Mouse (Mus musculus): ENCODE data around the gene Rbms1. TPM values are rescaled to one million over a fixed set of nuclear protein-coding genes. Genes with fewer than 3 reads are reported as not detected.

The Rbms1 gene
- total RNA-seq, 1 experiment from 2014 or later = 18.5 TPM

GRCm38 (mm10) chr2:60880789-60881570, 82.0 kb downstream of the Rbms1 start:
- peak; percentile 14; the same call in 1 of the 2 replicates for ATAC-seq (replicated peaks; ENCODE audit: low read depth, poor library complexity, severe bottlenecking)

DNA sequence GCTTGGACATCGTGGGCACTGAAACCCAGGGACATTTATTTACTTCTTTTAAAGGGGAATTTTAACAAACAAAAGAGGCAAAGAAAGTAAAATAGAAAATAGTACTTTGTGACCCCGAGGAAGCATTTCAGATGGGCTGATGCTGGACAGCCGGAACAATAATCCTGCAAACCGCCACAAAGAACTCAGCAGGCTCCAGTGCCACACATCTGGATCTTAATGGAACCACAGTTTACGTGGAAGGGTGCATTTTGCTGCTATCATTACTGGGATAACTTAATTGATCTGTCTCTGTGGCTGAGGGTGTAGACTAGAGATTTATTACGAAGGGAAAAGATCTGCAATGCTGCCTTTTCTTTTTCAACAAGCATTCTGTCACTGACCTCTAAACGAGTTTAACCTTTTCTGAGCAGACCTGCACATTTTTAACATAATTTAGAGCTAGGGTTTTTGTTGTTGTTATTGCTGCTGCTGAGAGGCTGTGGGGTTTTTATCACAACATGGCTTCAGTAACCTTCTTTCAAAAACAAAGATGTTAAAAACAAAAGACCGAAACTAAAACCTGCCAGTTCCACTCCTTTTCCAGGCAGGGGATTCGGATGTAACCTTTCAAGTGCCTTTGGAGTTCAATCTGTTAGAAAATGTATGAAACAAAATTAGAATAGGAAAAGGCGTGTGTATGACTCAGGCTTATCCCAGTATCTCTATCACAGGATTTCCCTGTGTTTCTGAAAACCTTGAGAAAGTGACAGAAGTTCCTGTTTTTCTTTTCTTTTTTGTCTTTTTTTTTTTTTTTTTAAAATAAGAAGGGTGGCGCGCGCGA, 82.8 kb downstream of the Rbms1 start:
- no peak for ATAC-seq (replicated peaks; ENCODE audit: low read depth, poor library complexity, severe bottlenecking)

DNA sequence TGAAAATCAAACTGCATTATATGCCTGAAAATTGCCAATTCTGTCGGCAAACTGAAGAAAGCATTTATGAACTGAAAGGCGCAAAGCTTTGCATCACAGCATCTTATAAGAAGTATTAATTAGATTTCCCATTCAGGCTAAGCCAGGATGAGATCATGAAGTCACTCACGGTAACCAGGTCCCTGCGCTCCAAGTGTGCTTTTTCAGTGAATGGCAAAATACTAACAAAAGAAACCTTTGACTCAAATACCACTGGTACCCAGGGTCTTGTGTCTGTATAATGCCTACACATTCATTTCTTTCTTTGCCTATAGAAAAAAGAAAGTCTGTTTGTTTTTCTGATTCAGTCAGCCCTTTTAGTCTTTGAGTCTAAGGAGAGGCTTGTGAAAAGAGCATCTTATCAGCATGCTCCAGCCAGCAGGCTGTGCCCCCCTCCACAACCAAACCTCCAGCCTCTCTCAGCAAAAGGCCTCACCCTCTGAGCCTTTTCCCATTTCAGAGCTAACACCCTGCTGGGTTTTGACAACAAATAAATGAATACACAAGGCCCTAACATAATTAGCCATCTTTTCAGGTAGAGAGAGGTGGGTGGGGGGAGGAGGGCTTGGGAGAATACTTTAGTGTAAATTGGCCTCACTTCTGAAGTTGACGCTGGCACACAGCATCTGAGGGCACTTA, 83.7 kb downstream of the Rbms1 start:
- no peak for ATAC-seq (replicated peaks; ENCODE audit: low read depth, poor library complexity, severe bottlenecking)

- peak; percentile 53 for ATAC-seq (replicated peaks; ENCODE audit: low read depth, poor library complexity, severe bottlenecking)
Measured at GRCm38 (mm10) chr2:60877543-60878386, 85.2 kb downstream of the Rbms1 start.

- no peak for ATAC-seq (replicated peaks; ENCODE audit: low read depth, poor library complexity, severe bottlenecking)
Measured at GRCm38 (mm10) chr2:60876891-60877290, 86.1 kb downstream of the Rbms1 start.

GRCm38 (mm10) chr2:60872095-60872811, 90.7 kb downstream of the Rbms1 start:
- ATAC-seq (replicated peaks; ENCODE audit: low read depth, poor library complexity, severe bottlenecking) = no peak

GRCm38 (mm10) chr2:60871001-60871400, 92.0 kb downstream of the Rbms1 start:
- ATAC-seq (replicated peaks; ENCODE audit: low read depth, poor library complexity, severe bottlenecking) = no peak

GRCm38 (mm10) chr2:60870450-60870849, 92.5 kb downstream of the Rbms1 start:
- no peak for ATAC-seq (replicated peaks; ENCODE audit: low read depth, poor library complexity, severe bottlenecking)

- ATAC-seq (replicated peaks; ENCODE audit: low read depth, poor library complexity, severe bottlenecking) = no peak
Measured at GRCm38 (mm10) chr2:60869001-60869743, 93.8 kb downstream of the Rbms1 start.

- peak; percentile 92 for ATAC-seq (replicated peaks; ENCODE audit: low read depth, poor library complexity, severe bottlenecking)
Measured at GRCm38 (mm10) chr2:60868060-60868662, 94.8 kb downstream of the Rbms1 start.

- no peak for ATAC-seq (replicated peaks; ENCODE audit: low read depth, poor library complexity, severe bottlenecking)
Measured at GRCm38 (mm10) chr2:60867304-60867703, 95.7 kb downstream of the Rbms1 start.

GRCm38 (mm10) chr2:60865869-60866268, 97.1 kb downstream of the Rbms1 start:
- ATAC-seq (replicated peaks; ENCODE audit: low read depth, poor library complexity, severe bottlenecking) = no peak

DNA sequence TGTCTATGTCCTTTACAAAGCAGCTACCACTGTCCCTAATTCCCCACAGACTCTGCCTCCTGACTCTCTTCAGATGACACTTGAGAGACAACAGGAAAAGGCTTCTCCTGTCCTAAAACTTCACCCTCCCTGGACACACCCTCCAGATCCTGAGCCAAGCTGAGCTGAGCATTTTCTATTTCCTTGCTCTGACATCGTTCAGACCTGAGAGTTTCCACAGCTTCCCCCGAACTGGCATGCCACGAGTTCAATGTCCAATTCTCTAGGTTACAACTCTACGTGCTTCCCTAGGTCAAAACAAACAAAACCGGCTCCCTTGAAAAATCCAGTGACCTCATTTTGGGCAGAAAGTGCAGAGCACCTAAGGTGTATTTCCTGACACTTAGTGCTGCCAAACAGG, 98.0 kb downstream of the Rbms1 start:
- no peak for ATAC-seq (replicated peaks; ENCODE audit: low read depth, poor library complexity, severe bottlenecking)

DNA sequence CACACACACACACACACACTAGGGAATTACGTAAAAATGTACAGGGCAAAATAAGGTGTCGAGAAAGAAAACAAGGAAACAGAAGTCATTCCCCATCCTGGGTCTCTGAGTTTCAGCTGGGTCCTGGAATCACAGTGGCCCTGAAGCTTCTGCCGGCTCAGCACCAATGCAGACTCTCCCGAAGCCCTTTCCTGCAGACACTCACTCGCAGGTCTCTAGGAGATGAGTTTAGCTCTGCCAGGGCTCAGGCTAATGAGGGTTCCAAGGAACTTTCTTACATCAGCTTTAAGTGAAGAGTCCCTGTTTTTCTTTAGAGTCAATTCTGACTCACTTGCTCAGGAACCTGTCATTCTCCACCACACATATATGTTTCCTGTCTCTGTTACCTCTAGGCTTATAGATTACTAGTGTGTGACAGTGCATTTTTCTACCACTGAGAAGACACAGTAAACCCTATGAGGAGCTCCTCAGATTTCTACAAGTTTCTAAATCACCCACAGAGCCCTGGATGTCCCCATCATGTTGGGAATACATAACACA, 98.7 kb downstream of the Rbms1 start:
- 0 out of 2 replicates have a peak, but pooled peaks have one; percentile 33 for ATAC-seq (replicated peaks; ENCODE audit: low read depth, poor library complexity, severe bottlenecking)

- no peak for ATAC-seq (replicated peaks; ENCODE audit: low read depth, poor library complexity, severe bottlenecking)
Measured at GRCm38 (mm10) chr2:60863827-60864226, 99.2 kb downstream of the Rbms1 start.

DNA sequence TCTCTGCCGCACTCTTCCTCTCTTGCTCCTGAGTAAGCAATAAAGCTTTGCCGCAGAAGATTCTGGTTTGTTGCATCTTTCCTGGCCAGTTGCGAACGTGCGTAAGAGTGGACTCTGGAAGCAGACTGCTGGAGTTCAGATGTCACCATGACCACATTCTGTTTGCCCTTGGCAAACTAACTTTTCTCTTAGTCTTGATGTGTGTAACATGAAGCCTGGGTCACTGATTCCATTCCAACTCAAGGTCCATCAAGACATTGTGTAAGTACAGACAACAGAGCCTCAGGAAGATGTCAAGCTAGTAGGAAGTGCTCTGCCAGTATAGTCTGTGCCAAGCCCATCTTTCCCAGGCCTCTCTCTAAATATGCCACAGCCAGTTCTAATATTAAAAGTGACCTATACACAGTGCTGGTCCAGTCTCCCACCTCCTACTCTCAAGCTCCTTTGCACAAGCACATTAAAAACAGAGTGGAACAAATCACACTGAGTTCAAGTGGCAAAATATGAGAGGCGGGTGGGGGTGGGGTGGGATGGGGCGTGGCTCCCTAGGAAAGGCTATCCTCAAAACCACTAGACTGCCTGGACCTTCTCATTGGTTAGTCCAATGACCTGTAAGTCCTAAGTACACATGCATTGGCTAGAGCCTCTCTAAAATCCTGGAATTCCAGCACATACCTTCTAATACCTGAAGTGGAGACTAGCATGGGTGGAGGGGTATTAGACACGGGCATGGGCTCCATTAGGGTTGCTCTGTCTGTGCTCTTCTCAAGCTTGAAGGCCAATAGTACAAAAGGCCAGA, 99.9 kb downstream of the Rbms1 start:
- ATAC-seq (replicated peaks; ENCODE audit: low read depth, poor library complexity, severe bottlenecking) = no peak

DNA sequence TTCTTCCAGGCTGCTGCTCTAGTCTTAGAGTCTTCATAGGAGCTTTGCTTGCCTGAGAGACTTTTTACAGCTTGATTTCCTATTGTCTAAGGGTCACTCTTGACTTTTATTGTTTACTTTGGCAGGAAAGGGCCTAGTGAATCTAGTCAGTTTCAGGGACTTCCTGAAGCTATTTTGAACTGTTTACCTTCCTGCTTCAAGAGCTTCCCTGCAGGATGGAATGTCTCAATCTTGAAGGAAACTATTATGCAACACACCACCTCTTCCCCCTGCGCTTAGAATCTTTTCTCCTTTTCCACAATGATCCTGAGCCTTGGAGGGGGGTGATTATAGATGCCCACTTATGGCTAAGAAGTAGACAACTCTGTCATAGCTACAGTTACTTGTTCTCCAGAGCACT, 104.9 kb downstream of the Rbms1 start:
- ATAC-seq (replicated peaks; ENCODE audit: low read depth, poor library complexity, severe bottlenecking) = no peak

Data from common myeloid progenitor, adult 5-6 weeks (primary cell).